Mouse (Mus musculus) lung, postnatal 0 days (tissue): ENCODE measurements around the gene Arhgap19.

Experiments used
- CTCF ChIP-seq: IDR thresholded peaks from 2 replicates; pipeline ENCODE4 v1.5.1; 2016; ENCODE audit warnings: antibody characterized with exemption, mild to moderate bottlenecking
- EP300 ChIP-seq: IDR thresholded peaks from 2 replicates; pipeline ENCODE4 v1.6.1; 2016; ENCODE audit warnings: antibody characterized with exemption, mild to moderate bottlenecking, control low read depth

DNA sequence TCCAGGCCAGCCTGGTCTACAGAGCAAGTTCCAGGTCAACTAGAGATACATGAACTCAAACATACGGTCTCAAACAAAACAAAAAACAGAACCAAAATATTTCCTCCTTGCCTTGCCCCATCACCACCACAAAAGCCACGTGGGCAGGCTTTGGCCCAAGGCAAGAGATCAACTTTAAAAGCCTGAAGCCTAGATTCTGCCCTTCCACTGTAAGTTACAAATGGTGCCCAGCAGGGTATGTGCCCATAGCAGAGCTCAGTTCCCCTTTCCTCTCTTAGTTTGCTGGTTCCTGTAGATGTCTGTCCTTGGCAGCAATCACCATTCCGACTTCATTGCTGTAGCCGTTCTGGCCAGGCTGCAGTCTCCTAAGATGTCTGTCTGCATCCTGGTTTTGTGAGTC lies 40.9 kb upstream of the Arhgap19 start:
- no peak for TF ChIP-seq CTCF
- no peak for TF ChIP-seq EP300
